Mouse (Mus musculus) C2C12 (cell line): Measurements from ENCODE around the gene Faf2. TPM values are rescaled to one million over a fixed set of nuclear protein-coding genes. Genes with fewer than 3 reads are reported as not detected.
A peak's percentile ranks its signal among the peaks of the same experiment; 100 is the strongest.

Experiments
- H3K27me3 ChIP-seq: one replicate; pipeline ENCODE4 v1.6.1; 2011; ENCODE audit not compliant: control insufficient read depth, insufficient read depth, insufficient read length
- H3K36me3 ChIP-seq: one replicate; pipeline ENCODE4 v1.6.1; 2011; ENCODE audit not compliant: control insufficient read depth, insufficient read depth
- H3K4me3 ChIP-seq: one replicate; pipeline ENCODE4 v1.5.1; 2011; ENCODE audit warnings: mild to moderate bottlenecking, control low read depth; ENCODE audit not compliant: poor library complexity, insufficient read depth, severe bottlenecking
- H3K79me2 ChIP-seq: one replicate; pipeline ENCODE4 v1.6.1; 2011; ENCODE audit not compliant: control insufficient read depth, insufficient read depth
- H3K79me3 ChIP-seq: one replicate; pipeline ENCODE4 v1.6.1; 2011; ENCODE audit warnings: low read depth, control low read depth
- H3ac ChIP-seq: one replicate; pipeline ENCODE3; 2011; ENCODE audit warnings: low read depth; ENCODE audit not compliant: control insufficient read depth, insufficient read length
- CEBPB ChIP-seq: IDR thresholded peaks from one replicate; pipeline ENCODE4 v1.6.1; 2011; ENCODE audit warnings: low read depth, mild to moderate bottlenecking, control low read depth, moderate library complexity
- CTCF ChIP-seq: IDR thresholded peaks from one replicate; pipeline ENCODE4 v1.5.1; 2011; ENCODE audit not compliant: control insufficient read depth, insufficient read depth, insufficient read length
- FOSL1 ChIP-seq: IDR thresholded peaks from one replicate; pipeline ENCODE4 v1.8.0; 2011; ENCODE audit warnings: mild to moderate bottlenecking, low read length; ENCODE audit not compliant: poor library complexity, insufficient read depth, severe bottlenecking
- MAX ChIP-seq: IDR thresholded peaks from one replicate; pipeline ENCODE4 v1.6.1; 2011; ENCODE audit warnings: mild to moderate bottlenecking, control low read depth
- MYOD1 ChIP-seq: IDR thresholded peaks from one replicate; pipeline ENCODE4 v1.6.1; 2011; ENCODE audit warnings: low read depth; ENCODE audit not compliant: control insufficient read depth, insufficient read length
- MYOG ChIP-seq: IDR thresholded peaks from one replicate; pipeline ENCODE4 v1.6.1; 2011; ENCODE audit not compliant: control insufficient read depth, insufficient read length; ENCODE audit errors: extremely low read depth
- USF1 ChIP-seq: IDR thresholded peaks from one replicate; pipeline ENCODE4 v1.6.1; 2011; ENCODE audit warnings: low read depth, mild to moderate bottlenecking, control low read depth, moderate library complexity
- polyA plus RNA-seq: library from polyadenylated mRNA; unstranded; fragments of >200 nt; fragmentation: generic; extraction: Trizol; gene quantifications from one replicate; pipeline ENCODE4 v1.2.1, GENCODE M21; 2012; ENCODE audit warnings: missing spikeins

Faf2 gene
- polyA plus RNA-seq, 1 experiment, result 33.5 TPM

DNA sequence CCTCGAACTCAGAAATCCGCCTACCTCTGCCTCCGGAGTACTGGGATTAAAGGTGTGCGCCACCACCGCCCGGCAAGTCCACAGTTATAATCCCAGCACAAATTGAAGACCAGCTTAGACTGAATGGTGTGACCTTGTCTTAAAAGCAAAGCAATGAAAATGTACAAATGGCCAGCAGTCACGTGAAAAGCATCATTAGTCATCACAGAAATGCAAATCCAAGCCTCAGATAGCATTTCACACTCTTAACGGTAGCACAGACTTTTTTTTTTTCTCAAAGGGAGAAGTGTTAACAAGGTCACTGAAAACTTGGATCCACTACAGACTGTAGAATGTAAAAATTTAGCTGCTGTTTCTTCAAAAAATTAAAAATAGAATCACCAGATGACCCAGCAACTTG, 5.3 kb upstream of the Faf2 start:
- no peaks in the 10 kb centered on the region for H3K79me2 ChIP-seq
- no peak overlapping the region for H3ac ChIP-seq
- H3K4me3 ChIP-seq, result no peak overlapping the region
- no peaks in the 10 kb centered on the region for H3K27me3 ChIP-seq
- H3K79me3 ChIP-seq, result no peaks in the 10 kb centered on the region
- no peaks in the 10 kb centered on the region for H3K36me3 ChIP-seq
- TF ChIP-seq CEBPB, result no peak
- TF ChIP-seq MYOG, result no peak
- no peak for TF ChIP-seq USF1
- no peak for TF ChIP-seq MYOD1
- TF ChIP-seq MAX, result no peak
- no peak for TF ChIP-seq FOSL1
- TF ChIP-seq CTCF, result no peak

DNA sequence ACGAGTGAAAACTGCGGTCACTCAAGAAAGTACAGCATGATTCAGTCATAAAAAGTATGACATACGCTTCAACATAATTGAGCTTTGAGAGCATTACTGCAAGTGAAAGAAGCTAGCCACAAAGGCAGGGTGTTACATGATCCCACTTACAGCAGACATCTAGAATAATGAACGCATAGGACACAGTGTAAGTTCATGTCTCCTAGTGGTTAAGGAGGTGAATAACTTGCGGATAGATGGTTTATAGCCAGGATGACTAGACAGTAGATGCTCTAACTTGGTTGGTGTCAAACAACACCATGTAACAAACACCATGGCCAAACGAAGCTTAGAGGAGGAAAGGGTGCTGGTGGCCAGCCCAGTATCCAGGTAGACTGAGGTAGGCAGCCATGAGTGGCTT, 4.6 kb upstream of the Faf2 start:
- H3K27me3 ChIP-seq, result no peaks in the 10 kb centered on the region
- peaks cover 2% of the 10 kb centered on the region for H3K79me3 ChIP-seq
- H3K79me2 ChIP-seq, result peaks cover 4% of the 10 kb centered on the region
- no peaks in the 10 kb centered on the region for H3K36me3 ChIP-seq
- no peak overlapping the region for H3ac ChIP-seq
- TF ChIP-seq MYOD1 (no peak), CEBPB (no peak), USF1 (no peak), MYOG (no peak), MAX (no peak), FOSL1 (no peak), CTCF (no peak)
- no peak overlapping the region for H3K4me3 ChIP-seq

DNA sequence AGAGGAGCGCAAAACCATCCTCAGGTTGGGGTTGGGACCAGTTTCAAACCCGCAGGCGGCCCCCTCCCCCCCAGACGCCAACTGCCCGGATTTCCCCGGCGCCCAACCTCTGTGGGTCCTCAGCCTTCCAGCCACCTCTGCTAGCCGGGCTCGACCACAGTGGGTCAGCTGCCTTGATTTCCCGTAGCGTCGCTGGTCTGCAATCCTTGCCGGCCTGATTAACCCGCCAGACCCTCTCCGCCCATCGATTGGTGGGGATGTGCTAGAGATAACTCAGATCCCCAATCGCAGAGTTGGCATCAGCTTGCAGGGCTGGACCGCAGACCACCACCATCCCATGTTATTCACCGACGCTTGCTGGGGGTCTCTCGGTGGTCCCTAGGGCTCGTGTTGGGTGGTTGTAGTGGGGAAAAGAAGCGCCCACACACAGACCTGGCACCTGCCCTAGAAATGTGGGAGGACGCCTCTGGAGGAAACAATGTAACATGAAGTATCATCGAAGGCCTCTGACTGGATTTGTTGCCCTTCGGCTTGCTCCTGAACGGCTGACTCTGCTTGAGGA, 457 bp downstream of the Faf2 start:
- peaks cover 54% of the 10 kb centered on the region for H3K79me2 ChIP-seq
- H3K27me3 ChIP-seq, result no peaks in the 10 kb centered on the region
- no peaks in the 10 kb centered on the region for H3K36me3 ChIP-seq
- peak overlapping the region; percentile 98 for H3K4me3 ChIP-seq
- TF ChIP-seq MYOD1 (no peak), USF1 (no peak)
- H3K79me3 ChIP-seq, result peaks cover 51% of the 10 kb centered on the region
- H3ac ChIP-seq, result peak overlapping the region; percentile 94

DNA sequence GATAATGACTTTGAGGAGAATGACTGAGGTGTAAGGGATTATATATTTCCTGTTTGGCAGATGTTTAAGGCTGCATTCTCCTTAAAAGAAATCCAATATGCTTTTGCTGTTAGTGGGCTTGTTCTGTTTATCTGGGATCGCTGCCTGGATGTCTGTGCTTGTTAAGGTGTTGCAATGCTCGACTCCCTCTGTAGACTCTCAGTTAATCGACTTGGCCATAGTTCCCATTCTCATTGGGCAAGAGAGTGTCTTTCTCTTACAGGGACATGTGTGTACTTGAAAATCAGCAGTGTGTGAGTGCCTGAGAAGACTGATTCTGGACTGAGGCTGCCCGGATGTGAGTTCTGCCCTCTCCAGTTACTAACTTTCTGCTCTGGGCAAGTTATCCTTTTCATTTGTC, 7.5 kb downstream of the Faf2 start:
- Histone ChIP-seq H3K36me3 (peaks cover 15% of the 10 kb centered on the region), H3K27me3 (no peaks in the 10 kb centered on the region)
- TF ChIP-seq MYOG, result no peak
- TF ChIP-seq MYOD1, result no peak
- no peak for TF ChIP-seq CTCF
- TF ChIP-seq CEBPB, result no peak
- TF ChIP-seq USF1, result no peak
- TF ChIP-seq MAX, result no peak
- no peak for TF ChIP-seq FOSL1

DNA sequence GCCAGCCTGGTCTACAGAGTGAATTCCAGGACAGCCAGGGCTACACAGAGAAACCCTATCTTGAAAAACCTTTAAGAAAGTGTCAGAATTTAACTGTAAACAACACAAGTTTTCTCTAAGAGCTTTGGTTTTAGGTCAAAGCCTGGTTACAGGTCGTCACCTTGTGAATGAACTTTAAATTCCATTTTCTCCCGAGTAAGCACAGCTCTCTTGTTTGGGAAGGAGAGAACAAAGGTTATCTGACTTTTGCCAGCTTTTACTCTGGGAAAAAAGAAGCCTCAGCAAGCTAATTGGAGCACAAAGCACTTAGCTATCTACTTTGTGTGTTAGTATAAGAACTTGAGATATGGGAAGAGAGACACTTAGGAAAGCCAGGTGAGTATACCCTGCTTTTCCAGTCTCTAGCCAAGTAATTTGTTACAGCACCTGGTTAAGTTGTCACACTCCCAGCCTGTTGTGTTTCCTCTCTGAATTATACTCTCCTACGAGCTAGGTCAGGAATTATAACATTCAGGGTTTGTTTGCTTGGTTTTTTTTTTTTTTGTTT, 11.2 kb downstream of the Faf2 start:
- no peak overlapping the region for H3ac ChIP-seq
- TF ChIP-seq CTCF, result no peak
- no peak for TF ChIP-seq CEBPB
- TF ChIP-seq MYOG, result no peak
- TF ChIP-seq MAX, result no peak
- TF ChIP-seq MYOD1, result no peak
- TF ChIP-seq FOSL1, result no peak
- TF ChIP-seq USF1, result no peak
- peaks cover 39% of the 10 kb centered on the region for H3K36me3 ChIP-seq
- H3K27me3 ChIP-seq, result no peaks in the 10 kb centered on the region
- H3K79me3 ChIP-seq, result peaks cover 66% of the 10 kb centered on the region
- peaks cover 97% of the 10 kb centered on the region for H3K79me2 ChIP-seq
- H3K4me3 ChIP-seq, result no peak overlapping the region

More for the DNA sequence above, 7.5 kb downstream of the Faf2 start:
- H3K79me2 ChIP-seq, result peaks cover 97% of the 10 kb centered on the region
- H3K79me3 ChIP-seq, result peaks cover 83% of the 10 kb centered on the region
- no peak overlapping the region for H3ac ChIP-seq
- no peak overlapping the region for H3K4me3 ChIP-seq

DNA sequence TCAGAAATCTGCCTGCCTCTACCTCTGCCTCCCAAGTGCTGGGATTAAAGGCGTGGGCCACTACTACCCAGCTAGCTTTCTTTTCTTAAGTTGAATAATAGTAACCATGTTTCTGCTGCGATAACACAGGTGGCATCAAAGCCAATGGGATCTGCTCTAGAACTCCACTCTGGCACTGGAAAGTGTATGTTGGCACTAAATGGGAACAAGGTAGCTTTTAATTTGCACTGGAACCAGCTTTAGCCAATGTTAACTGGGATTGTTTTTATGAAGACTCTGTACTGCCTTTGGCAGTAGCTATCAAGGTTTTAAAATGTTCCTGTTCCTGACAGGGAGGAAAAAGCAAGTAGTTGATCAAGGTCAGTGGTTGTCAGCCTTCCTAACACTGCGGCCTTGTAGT, 13.4 kb downstream of the Faf2 start:
- peaks cover 77% of the 10 kb centered on the region for H3K79me2 ChIP-seq
- H3K79me3 ChIP-seq, result peaks cover 49% of the 10 kb centered on the region
- no peaks in the 10 kb centered on the region for H3K27me3 ChIP-seq
- no peak for TF ChIP-seq CTCF
- no peak for TF ChIP-seq USF1
- no peak for TF ChIP-seq FOSL1
- TF ChIP-seq MYOD1, result no peak
- no peak for TF ChIP-seq MAX
- no peak for TF ChIP-seq MYOG
- TF ChIP-seq CEBPB, result no peak
- H3K36me3 ChIP-seq, result peaks cover 52% of the 10 kb centered on the region
- no peak overlapping the region for H3ac ChIP-seq
- no peak overlapping the region for H3K4me3 ChIP-seq
